Mouse (Mus musculus): ENCODE data around the gene Rp2.

Gene Rp2

DNA sequence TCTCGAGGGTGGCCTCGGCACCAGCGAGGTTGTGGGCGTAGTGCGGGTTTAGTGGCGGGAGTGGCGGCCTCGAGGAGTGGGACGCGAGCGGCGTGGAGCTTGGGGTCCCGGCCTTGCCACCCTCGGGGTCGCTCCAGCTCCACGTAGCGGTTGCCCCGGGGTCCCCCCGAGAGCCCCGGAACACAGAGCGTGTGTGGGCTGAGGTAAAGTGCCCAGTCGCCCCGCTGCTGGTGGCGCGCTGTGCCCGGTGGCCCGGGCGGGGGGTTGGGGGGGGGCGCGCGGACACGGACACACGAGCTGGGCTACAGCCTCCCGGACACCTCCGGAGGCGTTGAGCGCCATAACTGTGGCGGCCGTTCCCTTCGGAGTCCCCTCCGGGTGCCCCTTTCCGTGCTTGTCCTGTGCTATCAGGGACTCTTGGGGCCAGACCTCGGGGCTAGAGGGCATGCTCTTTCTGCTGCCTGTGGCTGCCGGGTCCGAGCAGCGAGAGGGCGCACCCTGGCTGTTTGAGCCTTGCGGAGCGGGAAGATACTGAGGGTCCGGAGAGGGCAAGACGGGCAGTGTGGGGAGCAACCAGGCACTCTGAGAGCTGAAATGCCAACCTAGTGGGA, 61.7 kb downstream of the Rp2 start:
- peak; percentile 50 to 61 for DNase-seq

Data from kidney, postnatal 4 days (tissue).